Mouse (Mus musculus) heart, embryonic 15.5 days (tissue): ENCODE measurements around the gene Csrnp2. TPM values are rescaled to one million over a fixed set of nuclear protein-coding genes. Genes with fewer than 3 reads are reported as not detected.
A peak's percentile ranks its signal among the peaks of the same experiment; 100 is the strongest.
"Not testable (repeated sequence)": the region's sequence is repeated elsewhere in the genome, so short reads cannot be mapped to it uniquely, and the experiment has no call there.

Experiments used
- ATAC-seq: fragments of 200-750 bp; cut with Nextera tagmentation; replicated peaks from 2 replicates; pipeline ENCODE4 v1.8.0; 2017; ENCODE audit warnings: low read depth, moderate TSS enrichment; ENCODE audit not compliant: insufficient number of reproducible peaks, insufficient read depth, low FRiP score
- H3K27ac ChIP-seq: fragments of 300-500 bp; sonication (generic); 2 replicates; pipeline ENCODE4 v1.5.1; 2015; ENCODE audit warnings: mild to moderate bottlenecking, inconsistent platforms
- H3K27me3 ChIP-seq: fragments of 300-500 bp; sonication (generic); 2 replicates; pipeline ENCODE4 v1.6.1; 2015; ENCODE audit warnings: inconsistent platforms
- H3K36me3 ChIP-seq: fragments of 300-500 bp; sonication (generic); 2 replicates; pipeline ENCODE4 v1.6.1; 2015; ENCODE audit warnings: mild to moderate bottlenecking, inconsistent platforms
- H3K4me1 ChIP-seq: fragments of 300-500 bp; sonication (generic); replicated peaks from 2 replicates; pipeline ENCODE4 v1.6.1; 2015; ENCODE audit warnings: inconsistent platforms
- H3K4me2 ChIP-seq: fragments of 300-500 bp; sonication (generic); 2 replicates; pipeline ENCODE4 v1.6.1; 2015; ENCODE audit warnings: inconsistent platforms, mild to moderate bottlenecking, moderate library complexity
- H3K4me3 ChIP-seq: fragments of 300-500 bp; sonication (generic); 2 replicates; pipeline ENCODE4 v1.5.1; 2015; ENCODE audit warnings: mild to moderate bottlenecking, inconsistent platforms
- H3K9ac ChIP-seq: fragments of 300-500 bp; sonication (generic); 2 replicates; pipeline ENCODE4 v1.6.1; 2015; ENCODE audit warnings: mild to moderate bottlenecking, inconsistent platforms
- H3K9me3 ChIP-seq: fragments of 300-500 bp; sonication (generic); replicated peaks from 2 replicates; pipeline ENCODE4 v1.6.1; 2016; ENCODE audit warnings: inconsistent platforms
- WGBS: fragments of 180-500 bp; shearing (Covaris S2); methylation state at CpG from one replicate; pipeline ENCODE4 v1.1.7; 2015; ENCODE audit warnings: mixed read lengths; 5-methylcytosine and 5-hydroxymethylcytosine counted together
- polyA plus RNA-seq: library from polyadenylated mRNA; unstranded; fragments of >200 nt; fragmentation: Nextera tagmentation; extraction: Ambion mirVana; gene quantifications from 2 replicates; pipeline ENCODE4 v1.2.1, GENCODE M21; 2015

Csrnp2 gene
- polyA plus RNA-seq, result 6.8 and 8.2 TPM in 2 replicates

DNA sequence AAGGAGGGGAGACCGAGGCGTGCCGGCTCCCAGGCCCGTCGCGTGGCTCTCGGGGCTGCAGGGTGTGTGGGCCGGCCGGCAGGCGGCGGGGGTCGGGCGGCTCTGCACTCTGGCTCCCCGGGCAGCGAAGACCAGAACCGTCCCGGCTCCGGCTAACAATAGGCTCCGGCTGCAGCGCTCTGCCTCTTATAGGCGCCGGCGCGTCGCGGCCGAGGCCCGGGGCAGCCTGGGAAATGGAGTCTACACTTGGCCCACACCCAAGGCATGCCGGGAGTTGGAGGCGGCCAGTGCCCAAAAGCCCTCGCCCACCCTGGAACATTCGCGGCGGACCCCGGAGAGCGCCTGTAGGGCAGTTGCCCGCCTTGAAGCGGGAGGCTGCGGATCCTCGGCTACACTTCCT, at the start of gene Csrnp2:
Gene Csrnp2 (minus strand): TSS at position 387 of the 400 bp plus-strand sequence.
- Histone ChIP-seq H3K27me3 (no peaks in the 10 kb centered on the region), H3K9me3 (no peaks in the 10 kb centered on the region), H3K4me3 (peak within 1 kb of the TSS; percentile 93), H3K4me2 (peak within 1 kb of the TSS; percentile 98), H3K27ac (peak within 1 kb of the TSS; percentile 93), H3K36me3 (no peaks in the 10 kb centered on the region), H3K4me1 (peaks cover 40% of the 10 kb centered on the region), H3K9ac (peak within 1 kb of the TSS; percentile 96)
- WGBS, result under 1% methylated on average over 40 of the region's 40 CpGs
- peak; percentile 94 for ATAC-seq

DNA sequence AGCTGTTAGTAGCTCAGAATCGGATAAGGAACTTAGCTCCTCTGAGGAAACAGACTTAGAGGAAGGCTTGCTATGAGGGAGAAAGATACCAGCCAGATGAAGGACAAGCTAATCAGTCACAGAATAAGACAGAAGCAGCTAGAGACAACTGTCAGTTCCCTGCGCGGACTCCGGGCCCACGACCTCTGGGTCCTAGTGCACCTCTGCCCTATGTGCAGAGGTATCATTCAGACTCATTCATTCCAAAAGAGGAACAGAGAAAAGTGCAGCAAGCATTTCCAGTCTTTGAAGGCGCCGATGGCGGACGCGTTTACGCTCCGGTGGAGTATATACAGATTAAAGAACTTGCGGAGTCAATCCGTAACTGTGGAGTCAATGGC, 48.4 kb upstream of the Csrnp2 start:
- H3K9me3 ChIP-seq, H3K36me3 ChIP-seq, ATAC-seq, H3K27me3 ChIP-seq, H3K4me2 ChIP-seq, H3K4me1 ChIP-seq, H3K4me3 ChIP-seq, H3K9ac ChIP-seq, H3K27ac ChIP-seq: not testable (repeated sequence)
- WGBS, result 97% methylated on average over 14 of the region's 14 CpGs

DNA sequence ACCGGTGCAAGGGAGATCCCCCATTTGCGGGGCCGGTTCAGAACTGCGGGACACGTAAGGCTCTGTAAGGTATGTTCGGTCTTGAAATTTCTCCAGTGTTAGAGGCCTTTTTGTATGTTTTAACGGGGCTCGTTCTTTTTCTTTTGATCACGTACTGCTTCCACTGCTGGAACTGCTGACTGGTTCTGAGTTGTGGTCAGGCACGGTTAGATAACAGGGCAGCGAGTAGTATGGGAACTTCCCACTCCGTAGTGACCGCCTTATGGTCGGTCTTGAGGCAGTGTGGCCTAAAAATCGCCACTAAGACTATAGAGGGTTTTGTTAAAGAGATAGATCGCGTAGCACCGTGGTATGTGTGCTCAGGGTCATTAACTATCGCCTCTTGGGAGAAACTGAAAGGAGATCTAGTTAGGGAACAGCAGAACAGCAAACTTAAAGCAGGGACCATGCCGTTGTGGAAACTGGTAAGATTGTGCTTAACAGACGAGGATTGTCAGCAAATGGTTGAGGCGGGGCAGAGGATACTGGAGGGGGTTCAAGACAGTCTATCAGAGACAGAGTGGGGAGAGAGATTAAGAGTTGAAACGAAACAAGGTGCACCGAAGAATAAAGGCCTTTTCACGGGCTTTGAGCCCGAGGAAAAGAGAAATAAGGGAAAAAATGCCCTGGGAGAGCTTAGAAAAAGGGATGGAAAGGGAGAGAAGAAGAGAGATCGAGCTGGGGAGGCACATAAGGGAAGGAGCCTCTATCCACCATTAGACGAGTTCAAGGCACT, 47.8 kb upstream of the Csrnp2 start:
- not testable (repeated sequence) for H3K4me1 ChIP-seq, H3K9ac ChIP-seq, H3K27me3 ChIP-seq, H3K36me3 ChIP-seq, H3K4me2 ChIP-seq, H3K9me3 ChIP-seq, H3K4me3 ChIP-seq, ATAC-seq, H3K27ac ChIP-seq
- 95% methylated on average over 28 of the region's 28 CpGs for WGBS

GRCm38 (mm10) chr15:100541426-100541825, 46.1 kb upstream of the Csrnp2 start:
- H3K9ac ChIP-seq, result no peak overlapping the region
- WGBS, result 89% methylated on average over 4 of the region's 4 CpGs

DNA sequence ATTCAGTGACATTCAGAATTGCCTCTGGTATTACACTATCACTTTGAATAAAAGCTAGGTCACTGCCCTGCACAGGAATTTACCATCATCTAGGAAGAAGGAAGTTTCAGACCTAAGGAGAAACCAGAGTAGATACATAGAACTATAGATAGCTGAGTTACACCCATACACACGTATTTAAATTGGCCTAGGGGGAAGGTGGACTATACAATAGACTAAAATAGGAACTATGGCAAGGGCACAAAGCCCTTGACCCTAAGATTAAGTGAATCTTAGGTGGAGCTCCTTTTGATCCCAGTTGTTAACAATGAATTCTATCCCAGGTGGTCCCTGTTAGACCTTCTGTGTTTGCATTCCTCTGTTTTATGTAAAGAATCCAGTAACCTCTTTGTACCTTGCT, 45.7 kb upstream of the Csrnp2 start:
- not testable (repeated sequence) for H3K4me2 ChIP-seq, H3K27me3 ChIP-seq, ATAC-seq, H3K9ac ChIP-seq, H3K4me1 ChIP-seq, H3K4me3 ChIP-seq, H3K9me3 ChIP-seq, H3K36me3 ChIP-seq
- H3K27ac ChIP-seq, result peak overlapping the region; percentile 31; the same call in 1 of the 2 replicates
- WGBS, result 37% methylated on average over 1 of the region's 1 CpGs

More at GRCm38 (mm10) chr15:100541426-100541825, 46.1 kb upstream of the Csrnp2 start:
- Histone ChIP-seq H3K4me1 (no peaks in the 10 kb centered on the region), H3K27me3 (no peaks in the 10 kb centered on the region), H3K4me2 (no peak overlapping the region), H3K4me3 (no peak overlapping the region), H3K36me3 (no peaks in the 10 kb centered on the region; the same call in 1 of the 2 replicates), H3K27ac (no peak overlapping the region), H3K9me3 (no peaks in the 10 kb centered on the region)
- no peak for ATAC-seq

- Histone ChIP-seq H3K27ac (no peak overlapping the region), H3K27me3 (no peaks in the 10 kb centered on the region), H3K36me3 (0 out of 2 replicates have a peak, but pooled peaks cover 4% of the 10 kb centered on the region), H3K9ac (no peak overlapping the region), H3K4me3 (no peak overlapping the region), H3K4me2 (no peak overlapping the region), H3K4me1 (no peaks in the 10 kb centered on the region), H3K9me3 (no peaks in the 10 kb centered on the region)
- ATAC-seq, result no peak
- 91% methylated on average over 9 of the region's 9 CpGs for WGBS
Measured at GRCm38 (mm10) chr15:100539411-100539810, 44.1 kb upstream of the Csrnp2 start.

DNA sequence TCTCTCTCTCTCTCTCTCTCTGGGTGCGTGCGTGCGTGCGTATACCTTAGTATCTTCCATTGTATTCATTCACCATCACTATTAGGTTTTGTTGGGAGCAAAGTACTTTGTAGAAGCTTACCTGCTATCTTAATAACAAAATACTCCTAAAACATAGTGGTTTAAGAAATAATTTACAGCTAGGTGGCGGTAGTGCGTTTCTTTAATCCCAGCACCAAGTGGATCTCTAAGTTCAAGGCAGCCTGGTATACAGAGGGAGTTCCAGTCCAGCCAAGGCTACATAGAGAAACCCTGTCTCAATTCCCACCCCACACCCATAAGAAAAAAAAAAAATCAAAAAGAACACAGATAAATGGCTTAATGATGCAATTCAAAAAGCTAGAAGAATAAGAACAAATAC, 42.6 kb upstream of the Csrnp2 start:
- Histone ChIP-seq H3K4me2 (no peak overlapping the region), H3K4me1 (no peaks in the 10 kb centered on the region), H3K9ac (no peak overlapping the region), H3K27me3 (no peaks in the 10 kb centered on the region), H3K36me3 (peaks cover 4% of the 10 kb centered on the region; the same call in 1 of the 2 replicates), H3K4me3 (no peak overlapping the region), H3K27ac (no peak overlapping the region), H3K9me3 (no peaks in the 10 kb centered on the region)
- no peak for ATAC-seq
- 86% methylated on average over 6 of the region's 6 CpGs for WGBS

DNA sequence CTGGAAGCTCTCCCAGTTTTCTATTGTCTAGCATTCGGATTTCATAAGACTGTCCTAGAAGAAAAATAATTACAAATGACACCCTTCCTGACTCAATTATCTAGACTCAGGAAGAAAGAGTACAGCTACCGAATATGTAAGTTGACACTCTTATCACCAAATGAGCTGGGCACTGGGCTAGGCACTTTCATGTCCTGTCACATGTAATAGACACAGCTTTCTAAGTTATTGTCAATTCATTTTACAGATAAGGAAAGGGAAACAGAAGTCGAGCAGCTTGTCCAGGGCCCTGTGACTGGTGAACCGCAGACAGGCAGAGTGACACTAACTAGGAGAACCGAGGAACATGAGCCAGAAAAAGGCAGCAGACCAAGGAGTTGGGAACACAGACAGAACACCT, 32.6 kb upstream of the Csrnp2 start:
- H3K4me3 ChIP-seq, result no peak overlapping the region
- ATAC-seq, result no peak
- H3K9me3 ChIP-seq, result no peaks in the 10 kb centered on the region
- H3K27me3 ChIP-seq, result no peaks in the 10 kb centered on the region
- H3K4me1 ChIP-seq, result no peaks in the 10 kb centered on the region
- H3K9ac ChIP-seq, result no peak overlapping the region
- 0 out of 2 replicates have a peak overlapping the region, but pooled peaks have one; percentile 8 for H3K27ac ChIP-seq
- no peak overlapping the region for H3K4me2 ChIP-seq
- WGBS, result 32% methylated on average over 5 of the region's 5 CpGs
- H3K36me3 ChIP-seq, result no peaks in the 10 kb centered on the region; the same call in 1 of the 2 replicates

DNA sequence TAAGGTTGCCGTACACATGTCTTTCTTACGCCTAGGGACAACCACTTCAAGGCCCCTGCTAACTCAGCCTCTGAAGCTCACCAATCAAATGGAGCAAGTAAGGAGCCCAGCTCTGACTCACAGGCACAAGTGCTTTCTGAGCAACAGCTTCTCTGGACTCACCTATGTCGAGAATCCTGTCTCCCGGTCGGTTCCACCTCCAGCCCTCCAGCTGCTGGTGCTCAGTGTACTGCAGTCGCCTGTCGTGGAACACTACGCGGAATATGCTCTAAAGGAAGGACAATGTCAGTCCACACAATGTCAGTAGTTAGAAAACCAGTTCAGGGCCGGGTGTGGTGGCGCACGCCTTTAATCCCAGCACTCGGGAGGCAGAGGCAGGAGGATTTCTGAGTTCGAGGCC, 30.1 kb upstream of the Csrnp2 start:
- Histone ChIP-seq H3K9me3 (no peaks in the 10 kb centered on the region), H3K27ac (no peak overlapping the region), H3K4me3 (no peak overlapping the region), H3K4me1 (no peaks in the 10 kb centered on the region), H3K36me3 (peaks cover 11% of the 10 kb centered on the region), H3K9ac (no peak overlapping the region), H3K4me2 (no peak overlapping the region), H3K27me3 (no peaks in the 10 kb centered on the region)
- 90% methylated on average over 14 of the region's 14 CpGs for WGBS
- ATAC-seq, result no peak

- H3K4me2 ChIP-seq, result no peak overlapping the region
- H3K4me3 ChIP-seq, result no peak overlapping the region
- no peak overlapping the region for H3K9ac ChIP-seq
- no peaks in the 10 kb centered on the region for H3K4me1 ChIP-seq
- peaks cover 27% of the 10 kb centered on the region for H3K36me3 ChIP-seq
- H3K27ac ChIP-seq, result no peak overlapping the region
- no peaks in the 10 kb centered on the region for H3K27me3 ChIP-seq
- no peaks in the 10 kb centered on the region for H3K9me3 ChIP-seq
- ATAC-seq, result no peak
- WGBS, result 90% methylated on average over 14 of the region's 14 CpGs
Measured at GRCm38 (mm10) chr15:100520306-100520705, 25.0 kb upstream of the Csrnp2 start.

- Histone ChIP-seq H3K9ac (no peak overlapping the region), H3K4me3 (no peak overlapping the region), H3K36me3 (peaks cover 50% of the 10 kb centered on the region), H3K4me2 (no peak overlapping the region), H3K27ac (no peak overlapping the region), H3K9me3 (no peaks in the 10 kb centered on the region), H3K4me1 (peaks cover 2% of the 10 kb centered on the region; the same call in 1 of the 2 replicates), H3K27me3 (no peaks in the 10 kb centered on the region)
- ATAC-seq, result no peak
- 86% methylated on average over 2 of the region's 2 CpGs for WGBS
Measured at GRCm38 (mm10) chr15:100515121-100515520, 19.8 kb upstream of the Csrnp2 start.

DNA sequence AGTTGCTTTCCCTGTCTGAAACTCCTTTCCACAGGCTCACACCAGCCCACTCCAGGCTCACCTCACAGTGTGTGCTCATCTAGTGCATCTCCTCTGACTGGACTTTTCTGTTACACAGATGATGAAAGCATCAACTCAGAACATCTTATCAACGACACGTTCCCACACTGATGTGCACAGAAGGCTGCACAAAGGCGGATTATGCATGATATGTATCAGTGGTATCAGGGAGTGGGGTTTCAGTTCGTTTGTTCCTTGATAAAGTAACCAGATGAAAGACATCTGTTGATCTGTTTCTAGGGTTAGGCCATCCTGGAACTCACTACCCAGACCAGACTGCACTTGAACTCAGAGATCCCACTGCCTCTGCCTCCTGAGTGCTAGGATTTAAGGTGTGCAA, 18.1 kb upstream of the Csrnp2 start:
- WGBS, result 54% methylated on average over 4 of the region's 4 CpGs
- no peak overlapping the region for H3K4me3 ChIP-seq
- no peaks in the 10 kb centered on the region for H3K9me3 ChIP-seq
- H3K27me3 ChIP-seq, result no peaks in the 10 kb centered on the region
- no peak overlapping the region for H3K27ac ChIP-seq
- ATAC-seq, result no peak
- H3K4me1 ChIP-seq, result peaks cover 2% of the 10 kb centered on the region; the same call in 1 of the 2 replicates
- H3K36me3 ChIP-seq, result peaks cover 51% of the 10 kb centered on the region
- H3K4me2 ChIP-seq, result no peak overlapping the region
- H3K9ac ChIP-seq, result no peak overlapping the region
